Mouse (Mus musculus): ENCODE measurements around the gene Asb13.
A peak's percentile ranks its signal among the peaks of the same experiment; 100 is the strongest.

DNA sequence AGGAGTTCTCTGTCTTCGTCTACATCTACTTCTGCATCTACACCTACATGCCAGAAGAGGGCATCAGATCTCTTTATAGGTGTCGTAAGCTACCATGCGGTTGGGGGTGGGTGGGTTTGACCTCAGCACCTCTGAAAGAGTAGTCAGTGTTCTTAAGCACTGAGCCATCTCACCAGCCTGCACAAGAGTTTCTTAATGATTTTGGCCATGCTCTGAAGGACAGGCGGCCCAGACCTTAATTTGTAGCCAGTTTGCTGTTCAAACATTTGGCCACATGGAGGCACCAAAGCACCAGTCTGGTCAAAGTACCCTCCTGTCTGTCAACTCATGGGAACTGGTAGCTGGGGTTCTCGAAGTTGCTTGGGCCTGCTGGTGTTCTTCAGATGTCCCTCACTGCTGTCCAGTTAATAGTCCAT lies 31.5 kb downstream of the Asb13 start:
- peak; percentile 79 for TF ChIP-seq CTCF (IDR thresholded peaks at IDR 0.05; ENCODE audit: extremely low read depth, insufficient read depth, low read length)
- no peak for TF ChIP-seq POLR2A (IDR thresholded peaks at IDR 0.05; ENCODE audit: extremely low read depth, insufficient read depth, low read length)
